Mouse (Mus musculus): ENCODE measurements at regions not wholly inside any gene's neighbourhood (a gene's known extent, or its start where the extent isn't known, plus 50 kb on each side); places are given as distances from the start of the nearest gene placed in this dataset.

DNA sequence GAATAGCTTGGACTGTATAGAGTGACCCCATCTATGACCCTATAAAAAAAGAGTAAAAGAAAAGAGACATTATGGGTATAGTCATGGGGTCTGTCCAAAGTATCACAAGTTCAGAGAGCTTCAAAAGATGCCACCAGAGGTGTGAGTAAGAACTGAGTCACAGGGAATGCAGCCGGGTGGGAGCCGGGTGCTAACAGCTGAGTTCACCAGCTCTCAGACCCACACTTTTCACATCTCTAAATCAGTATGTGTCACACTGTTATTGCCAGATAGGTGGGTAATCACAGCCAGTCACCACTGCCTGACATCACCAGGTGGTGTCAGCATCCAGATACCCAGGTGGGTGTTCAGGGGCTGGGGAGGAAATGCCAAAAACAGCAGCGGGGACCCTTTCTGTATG is 81.1 kb upstream of the Spred2 start:
- DNase-seq: no peak

DNA sequence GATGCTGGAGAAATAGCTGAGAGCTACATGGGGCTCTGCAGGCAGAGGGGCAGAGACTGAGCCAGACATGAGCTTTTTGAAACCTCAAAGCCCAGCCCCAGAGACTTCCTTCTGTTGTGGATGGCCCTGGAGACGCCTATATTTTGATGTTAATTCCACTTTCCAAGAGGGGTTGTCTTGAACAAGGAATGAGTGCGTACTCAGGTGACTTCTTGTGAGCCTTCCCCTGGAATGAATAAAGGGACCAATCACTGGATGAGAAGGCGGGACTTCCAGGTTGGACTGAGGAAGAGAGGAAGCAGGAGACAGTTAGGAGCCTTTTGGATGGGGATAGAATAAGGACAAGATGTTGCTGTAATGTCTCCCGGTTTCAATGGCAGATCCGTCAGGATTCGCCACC is 76.3 kb upstream of the Spred2 start:
- DNase-seq: no peak

DNA sequence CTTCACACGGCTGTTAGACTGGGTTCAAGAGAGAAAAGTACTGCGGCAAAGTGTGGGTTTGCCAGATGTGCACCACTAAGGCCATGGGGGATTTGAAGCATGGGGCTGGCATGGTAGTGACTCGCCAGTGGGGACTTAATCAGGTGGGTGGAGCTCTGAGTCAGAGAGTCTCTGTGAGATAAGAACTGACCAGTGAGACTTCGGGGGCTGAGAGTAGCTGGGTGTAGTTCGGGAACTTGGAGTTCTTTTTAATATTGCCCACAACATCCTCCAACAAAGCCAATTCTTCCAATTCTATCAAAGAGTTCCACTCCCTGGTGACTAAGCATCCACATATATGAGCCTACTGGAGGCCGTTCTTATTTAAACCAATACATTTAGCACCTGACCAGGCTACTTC is 75.8 kb upstream of the Spred2 start:
- no peak for DNase-seq

GRCm38 (mm10) chr11:19849347-19849811 is 74.8 kb upstream of the Spred2 start:
- no peak for DNase-seq

DNA sequence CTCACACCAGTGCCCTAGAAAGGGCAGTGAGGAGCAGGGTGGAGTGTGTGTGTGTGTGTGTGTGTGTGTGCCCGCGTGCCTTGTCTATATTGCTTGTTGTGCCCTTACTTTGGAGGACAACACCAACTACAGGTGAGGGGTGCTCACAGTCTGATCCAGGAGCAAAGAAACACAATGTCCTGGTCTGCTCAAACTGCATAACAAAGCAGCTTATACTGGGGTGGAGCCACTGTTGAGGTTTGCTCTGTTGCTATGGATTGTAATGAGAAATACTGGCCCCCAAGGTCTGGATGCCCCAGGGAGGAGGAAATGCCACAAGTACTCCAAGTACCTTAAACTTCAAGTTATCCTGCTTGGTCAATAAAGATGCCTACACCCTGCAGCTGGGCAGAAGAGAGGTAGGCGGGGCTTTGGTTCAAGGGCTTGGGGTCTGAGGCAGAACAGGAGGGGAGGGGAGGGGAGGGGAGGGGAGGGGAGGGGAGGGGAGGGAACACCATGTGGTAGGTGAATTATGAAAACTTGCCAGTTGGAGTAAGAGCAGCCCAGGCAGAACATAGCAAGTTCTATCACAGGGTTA is 74.2 kb upstream of the Spred2 start:
- DNase-seq: no peak

GRCm38 (mm10) chr11:19851022-19851615 is 73.1 kb upstream of the Spred2 start:
- DNase-seq: no peak

- no peak for DNase-seq
Observed at GRCm38 (mm10) chr11:19861596-19861995, 62.6 kb upstream of the Spred2 start.

DNA sequence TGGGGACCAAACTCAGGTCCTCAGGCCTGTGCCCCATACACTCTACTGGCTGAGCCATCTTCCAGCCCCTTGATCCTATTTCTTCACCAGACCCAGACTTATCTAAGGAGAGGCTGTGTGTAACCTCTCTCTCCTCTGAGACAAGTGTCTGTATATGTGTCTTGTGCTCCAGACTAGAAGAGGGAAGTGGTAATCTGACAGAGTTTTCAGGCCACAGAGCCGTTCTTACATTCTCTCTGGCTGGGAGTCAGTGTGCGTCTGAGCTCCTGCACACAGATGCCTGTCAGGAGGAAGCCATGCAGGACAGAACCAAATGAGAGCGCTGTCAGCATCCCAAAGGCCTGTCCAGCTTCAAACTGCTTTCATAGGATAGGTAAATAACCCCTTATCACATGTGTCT is 60.8 kb upstream of the Spred2 start:
- DNase-seq: no peak

GRCm38 (mm10) chr11:19866262-19866661 is 57.9 kb upstream of the Spred2 start:
- no peak for DNase-seq

GRCm38 (mm10) chr11:19869671-19870070 is 54.5 kb upstream of the Spred2 start:
- no peak for DNase-seq

- no peak for DNase-seq
Observed at GRCm38 (mm10) chr11:19870136-19870535, 54.0 kb upstream of the Spred2 start.

GRCm38 (mm10) chr11:19873796-19874195 is 50.4 kb upstream of the Spred2 start:
- DNase-seq: no peak

Data from thymus, postnatal 36 days (tissue).